Mouse (Mus musculus): ENCODE measurements at regions not wholly inside any gene's neighbourhood (a gene's known extent, or its start where the extent isn't known, plus 50 kb on each side); places are given as distances from the start of the nearest gene placed in this dataset.

- no peaks in the 10 kb centered on the region for H3K4me1 ChIP-seq (ENCODE audit: control insufficient read depth, insufficient read depth, low read length)
- no peak overlapping the region for H3K4me3 ChIP-seq (replicated peaks; ENCODE audit: control insufficient read depth, low read depth, low read length)
- H3K27ac ChIP-seq (ENCODE audit: control insufficient read depth, insufficient read depth, low read depth, low read length, poor library complexity): no peak overlapping the region
- TF ChIP-seq CTCF (IDR thresholded peaks at IDR 0.05; ENCODE audit: control insufficient read depth, insufficient read depth, low read length): no peak
- no peak for TF ChIP-seq POLR2A (IDR thresholded peaks at IDR 0.05; ENCODE audit: borderline replicate concordance, control insufficient read depth, low read depth, low read length)
Measured at GRCm38 (mm10) chr6:94362626-94363025, 78.9 kb upstream of the Magi1 start.

GRCm38 (mm10) chr6:94357568-94357967 is 73.9 kb upstream of the Magi1 start:
- TF ChIP-seq POLR2A (IDR thresholded peaks at IDR 0.05; ENCODE audit: borderline replicate concordance, control insufficient read depth, low read depth, low read length): no peak
- TF ChIP-seq CTCF (IDR thresholded peaks at IDR 0.05; ENCODE audit: control insufficient read depth, insufficient read depth, low read length): no peak
- no peak overlapping the region for H3K27ac ChIP-seq (ENCODE audit: control insufficient read depth, insufficient read depth, low read depth, low read length, poor library complexity)
- H3K4me3 ChIP-seq (replicated peaks; ENCODE audit: control insufficient read depth, low read depth, low read length): no peak overlapping the region
- WGBS: 68% methylated on average over 4 of the region's 4 CpGs
- no peaks in the 10 kb centered on the region for H3K4me1 ChIP-seq (ENCODE audit: control insufficient read depth, insufficient read depth, low read length)

DNA sequence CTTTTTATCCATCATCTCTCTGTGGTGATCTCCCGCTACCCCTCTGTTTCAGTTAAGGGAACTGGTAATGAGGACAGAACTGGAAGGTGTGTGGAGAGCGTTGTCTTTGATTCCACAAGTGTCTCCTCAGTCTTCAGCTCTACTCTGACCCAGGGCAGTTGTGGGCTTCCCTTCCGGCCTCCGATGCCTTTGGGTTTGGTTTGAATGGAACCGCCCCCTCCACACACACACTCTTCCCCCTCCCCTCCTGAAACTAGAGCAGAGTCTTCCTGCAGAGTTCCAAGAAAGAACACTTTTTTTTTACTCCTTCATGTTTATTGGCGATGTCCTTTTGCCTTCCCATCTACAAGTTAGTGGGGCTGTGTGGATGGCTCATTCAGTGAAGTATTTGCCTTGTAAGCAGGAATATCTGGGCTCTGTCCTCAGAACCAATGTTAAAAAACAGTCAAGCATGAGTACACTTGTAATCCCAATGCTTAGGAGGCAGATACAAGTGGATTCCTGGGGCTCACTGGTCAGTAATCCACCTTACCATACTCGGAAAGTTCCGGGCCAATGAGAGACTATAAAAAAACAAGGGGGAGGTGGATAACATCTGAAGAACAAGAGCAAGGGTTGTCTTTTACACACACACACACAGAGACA is 70.9 kb upstream of the Magi1 start:
- 38% methylated on average over 8 of the region's 8 CpGs for WGBS
- H3K4me1 ChIP-seq (ENCODE audit: control insufficient read depth, insufficient read depth, low read length): no peaks in the 10 kb centered on the region
- no peak overlapping the region for H3K4me3 ChIP-seq (replicated peaks; ENCODE audit: control insufficient read depth, low read depth, low read length)
- no peak overlapping the region for H3K27ac ChIP-seq (ENCODE audit: control insufficient read depth, insufficient read depth, low read depth, low read length, poor library complexity)
- TF ChIP-seq POLR2A (IDR thresholded peaks at IDR 0.05; ENCODE audit: borderline replicate concordance, control insufficient read depth, low read depth, low read length): no peak
- no peak for TF ChIP-seq CTCF (IDR thresholded peaks at IDR 0.05; ENCODE audit: control insufficient read depth, insufficient read depth, low read length)

DNA sequence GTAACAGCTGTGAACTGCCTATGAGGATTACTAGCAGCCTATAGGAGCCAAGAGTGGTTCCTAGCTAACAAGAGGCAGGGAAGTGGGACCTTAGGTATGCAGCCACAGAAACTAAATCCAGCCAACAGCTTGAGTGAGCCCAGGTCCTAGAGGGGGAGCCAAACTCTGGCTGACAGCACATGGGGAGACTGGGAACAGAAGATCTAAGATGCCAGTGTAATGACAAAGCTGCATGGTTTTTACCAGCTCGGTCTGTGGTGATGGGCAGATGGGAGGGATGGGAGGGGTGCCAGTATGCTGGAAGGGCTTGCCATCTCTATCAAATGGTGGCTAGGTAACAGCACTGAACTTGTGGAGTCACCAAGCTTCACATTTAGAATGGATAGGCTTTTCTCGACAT is 60.6 kb upstream of the Magi1 start:
- H3K27ac ChIP-seq (ENCODE audit: control insufficient read depth, insufficient read depth, low read depth, low read length, poor library complexity): no peak overlapping the region
- no peaks in the 10 kb centered on the region for H3K4me1 ChIP-seq (ENCODE audit: control insufficient read depth, insufficient read depth, low read length)
- H3K4me3 ChIP-seq (replicated peaks; ENCODE audit: control insufficient read depth, low read depth, low read length): no peak overlapping the region
- TF ChIP-seq CTCF (IDR thresholded peaks at IDR 0.05; ENCODE audit: control insufficient read depth, insufficient read depth, low read length): no peak
- WGBS: 64% methylated on average over 2 of the region's 2 CpGs

DNA sequence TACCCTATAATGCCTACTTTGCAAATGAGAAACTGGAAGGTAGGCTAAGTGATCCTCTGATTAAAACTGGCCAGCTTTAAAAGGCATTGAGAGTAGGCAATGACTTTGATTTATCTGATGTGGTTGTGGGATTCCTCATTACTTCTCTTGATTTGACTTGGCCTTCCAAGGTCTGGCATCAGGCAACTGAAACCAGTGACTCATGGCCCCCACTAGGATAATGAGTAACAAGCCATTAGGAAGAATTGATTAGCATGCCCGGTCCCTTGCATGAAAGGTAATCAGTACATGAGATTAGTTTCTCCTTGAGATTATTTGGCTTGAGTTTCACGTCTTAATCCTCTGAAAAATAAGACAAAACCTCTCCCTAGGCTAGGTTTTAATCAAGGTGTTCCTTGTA is 56.8 kb upstream of the Magi1 start:
- Histone ChIP-seq H3K4me3 (replicated peaks; ENCODE audit: control insufficient read depth, low read depth, low read length) (no peak overlapping the region), H3K4me1 (ENCODE audit: control insufficient read depth, insufficient read depth, low read length) (no peaks in the 10 kb centered on the region), H3K27ac (ENCODE audit: control insufficient read depth, insufficient read depth, low read depth, low read length, poor library complexity) (no peak overlapping the region)
- no peak for TF ChIP-seq CTCF (IDR thresholded peaks at IDR 0.05; ENCODE audit: control insufficient read depth, insufficient read depth, low read length)
- WGBS: 74% methylated on average over 2 of the region's 2 CpGs

DNA sequence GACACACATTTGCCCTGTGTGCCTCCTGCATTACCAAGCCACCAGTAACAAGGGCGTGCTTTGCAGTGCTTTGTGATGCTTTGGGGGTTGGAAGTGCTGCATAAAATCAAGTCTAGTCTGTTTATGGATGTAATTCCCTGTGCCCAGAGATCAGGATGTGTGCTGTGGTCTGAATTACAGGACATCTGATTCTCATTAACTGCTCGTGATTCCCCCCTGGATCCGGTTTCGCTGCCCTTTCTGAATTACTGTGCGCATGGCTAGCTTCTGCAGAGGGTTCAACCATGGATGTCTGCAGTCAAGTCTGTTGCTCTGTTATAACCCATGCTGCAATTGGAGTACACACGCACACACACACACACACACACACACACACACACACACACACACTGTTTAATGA is 52.5 kb upstream of the Magi1 start:
- Histone ChIP-seq H3K27ac (ENCODE audit: control insufficient read depth, insufficient read depth, low read depth, low read length, poor library complexity) (no peak overlapping the region), H3K4me1 (ENCODE audit: control insufficient read depth, insufficient read depth, low read length) (no peaks in the 10 kb centered on the region), H3K4me3 (replicated peaks; ENCODE audit: control insufficient read depth, low read depth, low read length) (no peak overlapping the region)
- no peak for TF ChIP-seq POLR2A (IDR thresholded peaks at IDR 0.05; ENCODE audit: borderline replicate concordance, control insufficient read depth, low read depth, low read length)
- WGBS: 88% methylated on average over 6 of the region's 6 CpGs

Measured in bone marrow, adult 2 months (tissue).